Mouse (Mus musculus) heart, embryonic 14.5 days (tissue): ENCODE results near the gene Robo4. TPM values are rescaled to one million over a fixed set of nuclear protein-coding genes. Genes with fewer than 3 reads are reported as not detected.

Source experiments
- ATAC-seq: fragments of 200-750 bp; cut with Nextera tagmentation; 2 replicates; pipeline ENCODE4 v1.8.0; 2017; ENCODE audit warnings: low read depth, moderate TSS enrichment; ENCODE audit not compliant: insufficient number of reproducible peaks, insufficient read depth, low FRiP score
- H3K27ac ChIP-seq, 2 experiments: fragments of 200-500 bp in 1 of 2; fragments of 300-500 bp in 1 of 2; sonication (generic) in 1 of 2; replicated peaks in 1 of 2; 2 replicates each; pipeline ENCODE4 v1.5.1; 2012 to 2014; ENCODE audit warnings: low read depth in 2 of 2, low read length in 2 of 2, control low read depth in 1 of 2, mild to moderate bottlenecking in 1 of 2, mixed read lengths in 1 of 2; ENCODE audit not compliant: control insufficient read depth in 1 of 2, insufficient read depth in 1 of 2
- H3K27me3 ChIP-seq: fragments of 300-500 bp; sonication (generic); 2 replicates; pipeline ENCODE4 v1.6.1; 2014; ENCODE audit warnings: mild to moderate bottlenecking, low read length, control low read depth; ENCODE audit not compliant: control insufficient read depth, insufficient read depth
- H3K36me3 ChIP-seq: fragments of 300-500 bp; sonication (generic); 2 replicates; pipeline ENCODE4 v1.6.1; 2014; ENCODE audit warnings: mild to moderate bottlenecking, control low read depth, low read length, mixed read lengths; ENCODE audit not compliant: control insufficient read depth, insufficient read depth
- H3K4me1 ChIP-seq, 2 experiments: fragments of 200-500 bp in 1 of 2; fragments of 300-500 bp in 1 of 2; sonication (generic) in 1 of 2; 2 replicates each; pipeline ENCODE4 v1.6.1; 2012 to 2014; ENCODE audit warnings: low read length in 2 of 2, control low read depth in 1 of 2, mixed read lengths in 1 of 2; ENCODE audit not compliant: control insufficient read depth in 2 of 2, insufficient read depth in 2 of 2
- H3K4me2 ChIP-seq: fragments of 300-500 bp; sonication (generic); 2 replicates; pipeline ENCODE4 v1.6.1; 2014; ENCODE audit warnings: mild to moderate bottlenecking, low read length
- H3K4me3 ChIP-seq, 2 experiments: fragments of 200-500 bp in 1 of 2; fragments of 300-500 bp in 1 of 2; sonication (generic) in 1 of 2; 2 replicates each; pipeline ENCODE4 v1.5.1; 2012 to 2014; ENCODE audit warnings: low read length in 2 of 2, mild to moderate bottlenecking in 2 of 2, control low read depth in 1 of 2, low read depth in 1 of 2, moderate library complexity in 1 of 2; ENCODE audit not compliant: control insufficient read depth in 1 of 2, insufficient read depth in 1 of 2
- H3K9ac ChIP-seq: fragments of 300-500 bp; sonication (generic); 2 replicates; pipeline ENCODE4 v1.6.1; 2014; ENCODE audit warnings: mild to moderate bottlenecking, low read length
- H3K9me3 ChIP-seq: fragments of 300-500 bp; sonication (generic); 2 replicates; pipeline ENCODE4 v1.6.1; 2016; ENCODE audit warnings: low read length, control low read depth; ENCODE audit not compliant: control insufficient read depth
- WGBS: fragments of 180-500 bp; shearing (Covaris S2); extraction: QIAGEN DNeasy Blood & Tissue Kit; methylation state at CpG from one replicate; pipeline ENCODE4 v1.1.7; 2014; 5-methylcytosine and 5-hydroxymethylcytosine counted together
- polyA plus RNA-seq: library from polyadenylated mRNA; unstranded; fragments of >200 nt; fragmentation: Nextera tagmentation; extraction: Ambion mirVana; gene quantifications from 2 replicates; pipeline ENCODE4 v1.2.1, GENCODE M21; 2014

The Robo4 gene
- polyA plus RNA-seq, 1 experiment from 2014 or later = 11.3 TPM

DNA sequence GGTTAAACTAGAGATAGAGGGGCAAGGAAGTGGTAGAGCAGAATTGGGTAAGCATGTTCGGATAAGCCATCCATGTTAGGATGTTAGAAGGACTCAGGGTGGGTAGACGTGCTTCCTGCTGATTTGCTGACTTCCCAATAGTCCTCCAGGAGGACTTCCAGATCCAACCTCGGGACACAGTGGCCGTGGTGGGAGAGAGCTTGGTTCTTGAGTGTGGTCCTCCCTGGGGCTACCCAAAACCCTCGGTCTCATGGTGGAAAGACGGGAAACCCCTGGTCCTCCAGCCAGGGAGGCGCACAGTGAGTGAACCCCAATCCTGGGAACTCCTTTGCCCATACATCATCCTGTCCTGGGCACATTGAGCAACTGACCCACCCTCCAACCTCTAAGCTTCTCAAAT is 1.3 kb downstream of the Robo4 start:
- Histone ChIP-seq H3K4me2 (peak overlapping the region; percentile 49), H3K4me3 (peak overlapping the region; percentile 29 to 32; a peak in 3 of 4 replicates)
- 81% methylated on average over 7 of the region's 7 CpGs for WGBS

DNA sequence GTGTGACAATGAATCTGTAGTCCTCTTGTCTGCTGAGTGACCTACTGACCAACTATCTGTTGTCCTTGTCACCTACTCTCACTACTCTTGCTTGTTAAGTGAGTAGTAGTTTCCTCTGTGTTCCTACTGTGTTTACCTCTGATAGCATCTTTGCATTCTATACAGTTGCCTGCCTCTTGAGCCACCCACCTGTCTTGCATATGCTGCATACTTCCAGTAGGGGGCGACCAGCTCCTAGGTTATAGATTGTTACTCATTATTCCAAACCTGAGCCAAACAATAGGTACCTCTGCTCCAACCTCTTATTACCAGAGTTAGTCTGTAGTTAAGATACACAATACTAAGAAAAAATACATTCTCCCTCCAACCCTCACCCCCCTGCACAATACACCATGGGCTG is 4.7 kb downstream of the Robo4 start:
- Histone ChIP-seq H3K27me3 (no peaks in the 10 kb centered on the region), H3K4me3 (no peak overlapping the region), H3K9me3 (no peaks in the 10 kb centered on the region), H3K36me3 (no peaks in the 10 kb centered on the region), H3K4me2 (no peak overlapping the region), H3K27ac (no peak overlapping the region), H3K4me1 (peaks cover 5 to 11% of the 10 kb centered on the region in 2 experiments; a peak in 3 of 4 replicates), H3K9ac (no peak overlapping the region)
- 0% methylated on average over 1 of the region's 1 CpGs for WGBS
- no peak for ATAC-seq

More for the DNA sequence above, 1.3 kb downstream of the Robo4 start:
- H3K4me1 ChIP-seq = peaks cover under 1 to 8% of the 10 kb centered on the region in 2 experiments; a peak in 2 of 4 replicates
- H3K36me3 ChIP-seq = no peaks in the 10 kb centered on the region
- peak overlapping the region; percentile 56; the same call in 1 of the 2 replicates for H3K9ac ChIP-seq
- no peak for ATAC-seq
- no peak overlapping the region for H3K27ac ChIP-seq
- no peaks in the 10 kb centered on the region for H3K27me3 ChIP-seq
- no peaks in the 10 kb centered on the region for H3K9me3 ChIP-seq

DNA sequence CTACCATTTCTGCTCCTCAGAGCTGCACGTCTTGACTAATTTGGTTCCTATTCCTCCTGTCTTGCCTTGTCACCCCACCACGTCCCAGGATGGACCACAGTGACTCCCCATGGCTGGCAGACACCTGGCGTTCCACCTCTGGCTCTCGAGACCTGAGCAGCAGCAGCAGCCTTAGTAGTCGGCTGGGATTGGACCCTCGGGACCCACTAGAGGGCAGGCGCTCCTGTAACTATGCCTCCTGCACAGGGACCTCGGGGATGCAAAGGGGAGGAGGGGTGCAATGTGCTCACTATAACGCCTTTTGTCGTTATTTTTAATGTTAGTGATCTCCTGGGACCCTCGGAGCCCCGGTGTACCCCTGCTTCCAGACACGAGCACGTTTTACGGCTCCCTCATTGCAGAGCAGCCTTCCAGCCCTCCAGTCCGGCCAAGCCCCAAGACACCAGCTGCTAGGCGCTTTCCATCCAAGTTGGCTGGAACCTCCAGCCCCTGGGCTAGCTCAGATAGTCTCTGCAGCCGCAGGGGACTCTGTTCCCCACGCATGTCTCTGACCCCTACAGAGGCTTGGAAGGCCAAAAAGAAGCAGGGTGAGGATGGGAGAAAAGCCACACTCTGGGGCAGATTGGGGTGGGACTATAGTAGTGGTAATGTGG is 6.3 kb downstream of the Robo4 start:
- ATAC-seq = no peak
- Histone ChIP-seq H3K4me3 (no peak overlapping the region), H3K4me2 (peak overlapping the region; percentile 40; the same call in 1 of the 2 replicates), H3K27me3 (no peaks in the 10 kb centered on the region), H3K9ac (no peak overlapping the region), H3K27ac (no peak overlapping the region), H3K4me1 (peaks cover 5 to 11% of the 10 kb centered on the region in 2 experiments; a peak in 3 of 4 replicates), H3K36me3 (no peaks in the 10 kb centered on the region), H3K9me3 (no peaks in the 10 kb centered on the region)
- 17% methylated on average over 19 of the region's 19 CpGs for WGBS

DNA sequence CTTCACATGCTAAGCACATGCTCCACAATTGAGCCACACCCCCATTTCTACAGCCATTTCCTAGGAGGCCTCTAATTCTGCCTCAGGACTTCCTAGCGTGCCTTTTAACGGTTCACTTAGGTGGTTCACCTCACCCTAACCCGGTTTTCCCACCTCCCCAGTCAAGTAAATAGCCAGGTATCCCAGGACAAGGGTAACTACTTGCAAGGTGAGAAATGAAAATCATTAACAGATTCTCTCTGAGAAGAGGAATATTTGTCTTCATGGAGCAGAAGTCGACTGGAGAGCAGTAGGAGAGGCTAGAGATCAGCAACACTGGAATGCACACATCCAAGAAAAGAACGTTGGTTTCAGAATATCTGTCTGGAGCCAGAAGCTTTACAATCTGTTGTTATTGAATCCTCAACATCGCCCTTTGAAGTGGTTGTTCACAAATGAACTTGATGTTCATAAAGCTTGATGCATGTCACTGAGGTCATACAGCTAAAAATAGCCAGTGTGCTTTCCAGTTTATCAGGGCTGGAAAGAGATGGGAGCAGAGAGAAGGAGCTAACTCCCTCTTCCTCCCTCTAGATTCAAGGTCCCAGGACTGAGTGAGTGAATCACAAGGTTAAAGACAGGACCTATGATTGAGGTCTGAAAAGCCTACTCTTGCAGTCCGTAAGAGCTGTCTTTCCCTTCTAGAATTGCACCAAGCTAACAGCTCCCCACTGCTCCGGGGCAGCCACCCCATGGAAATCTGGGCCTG is 8.2 kb downstream of the Robo4 start:
- Histone ChIP-seq H3K27me3 (no peaks in the 10 kb centered on the region), H3K4me3 (no peak overlapping the region), H3K9me3 (no peaks in the 10 kb centered on the region), H3K4me1 (peaks cover 5 to 11% of the 10 kb centered on the region in 2 experiments; a peak in 3 of 4 replicates), H3K36me3 (peaks cover 8% of the 10 kb centered on the region; the same call in 1 of the 2 replicates), H3K9ac (no peak overlapping the region), H3K27ac (peak overlapping the region in 1 of 2 experiments; percentile 52; a peak in 3 of 4 replicates), H3K4me2 (no peak overlapping the region)
- 52% methylated on average over 8 of the region's 8 CpGs for WGBS
- 0 out of 2 replicates have a peak, but pooled peaks have one; percentile 25 for ATAC-seq

DNA sequence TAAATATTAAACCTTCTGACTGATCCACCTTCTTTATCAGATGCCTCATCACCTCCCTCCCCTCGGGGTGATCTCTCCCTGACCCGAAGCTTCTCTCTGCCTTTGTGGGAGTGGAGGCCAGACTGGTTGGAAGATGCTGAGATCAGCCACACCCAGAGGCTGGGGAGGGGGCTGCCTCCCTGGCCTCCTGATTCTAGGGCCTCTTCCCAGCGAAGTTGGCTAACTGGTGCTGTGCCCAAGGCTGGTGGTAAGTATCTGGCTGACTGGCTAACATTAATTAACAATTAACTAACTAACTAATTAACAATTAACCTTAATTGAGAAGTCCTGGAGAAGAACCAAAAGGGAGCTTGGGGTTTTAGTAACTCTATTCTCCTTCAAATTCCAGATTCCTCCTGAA is 11.3 kb downstream of the Robo4 start:
- Histone ChIP-seq H3K4me2 (no peak overlapping the region), H3K27me3 (no peaks in the 10 kb centered on the region), H3K9ac (no peak overlapping the region), H3K4me1 (peaks cover 5 to 14% of the 10 kb centered on the region in 2 experiments; a peak in 3 of 4 replicates), H3K9me3 (no peaks in the 10 kb centered on the region), H3K36me3 (peaks cover 8% of the 10 kb centered on the region; the same call in 1 of the 2 replicates), H3K27ac (no peak overlapping the region), H3K4me3 (no peak overlapping the region)
- 59% methylated on average over 3 of the region's 3 CpGs for WGBS
- ATAC-seq = no peak

DNA sequence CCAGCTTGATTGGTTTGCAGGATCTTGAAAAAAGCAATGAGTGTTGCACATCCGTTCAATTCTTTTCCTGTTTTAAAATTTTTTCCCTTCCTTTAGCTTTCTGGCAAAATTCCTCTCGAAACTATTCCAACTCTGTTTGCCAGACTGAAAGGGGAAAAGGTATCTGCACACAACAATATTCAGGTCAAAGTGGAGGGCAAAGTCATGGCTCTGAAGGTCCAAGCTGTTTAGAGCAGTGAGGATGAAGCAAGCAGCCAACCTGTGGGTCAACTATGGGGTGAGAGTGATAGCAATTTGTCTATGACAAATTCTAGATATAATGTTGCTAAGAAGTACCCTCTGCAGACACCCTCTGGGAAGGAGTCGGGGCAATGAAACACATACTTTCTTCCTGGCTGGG is 13.0 kb downstream of the Robo4 start:
- Histone ChIP-seq H3K27me3 (no peaks in the 10 kb centered on the region), H3K9me3 (no peaks in the 10 kb centered on the region), H3K4me1 (peaks cover 5 to 10% of the 10 kb centered on the region in 2 experiments; a peak in 3 of 4 replicates), H3K36me3 (peaks cover 8% of the 10 kb centered on the region; the same call in 1 of the 2 replicates), H3K27ac (no peak overlapping the region), H3K9ac (no peak overlapping the region), H3K4me2 (no peak overlapping the region), H3K4me3 (no peak overlapping the region)
- ATAC-seq = no peak
- WGBS = 82% methylated on average over 3 of the region's 3 CpGs

DNA sequence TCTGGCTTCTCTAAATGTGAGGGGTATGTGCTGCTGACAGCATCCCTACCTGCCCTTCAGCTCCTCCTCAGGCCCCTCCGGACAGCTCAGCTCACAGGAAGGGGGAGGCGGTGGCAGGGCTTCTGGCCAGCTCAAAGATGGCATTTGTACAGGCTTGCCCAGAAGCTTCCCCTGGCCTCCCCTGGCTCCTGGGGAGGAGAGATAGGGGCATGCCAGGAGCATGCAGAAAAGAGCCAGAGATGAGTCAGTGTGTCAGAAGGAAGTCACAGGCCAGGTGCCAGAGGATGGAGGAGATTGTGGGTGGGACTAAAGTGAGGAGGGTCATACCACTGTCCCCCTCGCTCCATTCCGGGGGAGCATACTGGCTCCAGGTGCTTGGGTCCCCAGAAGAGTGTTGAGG is 17.1 kb downstream of the Robo4 start:
- 0 out of 2 replicates have a peak, but pooled peaks cover under 1% of the 10 kb centered on the region for H3K36me3 ChIP-seq
- no peaks in the 10 kb centered on the region for H3K27me3 ChIP-seq
- H3K4me1 ChIP-seq = peaks cover 0 to 4% of the 10 kb centered on the region in 2 experiments; a peak in 1 of 4 replicates
- 70% methylated on average over 4 of the region's 4 CpGs for WGBS
- H3K9ac ChIP-seq = no peak overlapping the region
- no peak overlapping the region for H3K4me3 ChIP-seq
- H3K4me2 ChIP-seq = no peak overlapping the region
- no peak for ATAC-seq
- no peaks in the 10 kb centered on the region for H3K9me3 ChIP-seq
- H3K27ac ChIP-seq = no peak overlapping the region
